Mouse (Mus musculus): Measurements from ENCODE around the gene Eepd1.

Gene Eepd1

GRCm38 (mm10) chr9:25578674-25579596 is 97.6 kb downstream of the Eepd1 start:
- no peak for DNase-seq (ENCODE audit: low read depth)

DNA sequence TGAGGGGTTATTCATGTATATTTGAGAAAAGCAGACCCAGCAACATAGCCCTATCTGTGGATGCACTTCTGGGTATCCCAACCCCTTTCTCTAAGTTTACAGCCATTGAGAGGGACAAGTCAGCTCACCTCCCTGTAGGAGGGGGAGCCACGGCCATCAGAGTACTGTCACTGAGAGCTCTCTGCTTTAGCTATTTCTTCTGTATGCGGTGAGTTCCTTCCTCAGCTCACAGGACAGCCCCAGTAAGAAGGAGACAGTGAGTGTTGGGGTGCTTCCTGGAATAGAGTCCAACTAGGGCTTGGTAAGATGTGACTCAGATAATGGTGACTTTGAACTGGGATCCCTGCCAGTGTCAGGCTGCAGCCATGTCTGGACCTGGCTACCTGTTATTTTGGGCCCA is 102.3 kb downstream of the Eepd1 start:
- no peak for DNase-seq (ENCODE audit: low read depth)

DNA sequence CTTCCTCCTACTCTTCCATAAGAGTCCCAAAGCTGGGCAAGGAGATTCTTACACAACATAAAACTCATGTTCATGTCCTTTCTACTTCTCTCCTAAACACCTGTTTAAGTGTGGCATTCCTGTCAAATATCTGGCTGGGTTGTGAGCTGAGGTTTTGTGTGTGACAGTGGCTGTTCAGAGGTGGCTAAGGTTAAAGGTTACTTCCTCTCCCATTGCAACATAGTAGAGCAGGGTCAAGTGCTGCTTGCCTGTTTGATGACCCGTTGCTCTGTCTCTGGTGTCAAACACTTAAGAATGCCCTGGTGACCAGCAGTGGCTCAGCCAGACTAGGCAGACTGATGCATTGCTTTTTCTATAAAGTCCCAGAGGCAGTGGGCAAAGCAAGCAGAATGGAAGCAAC is 104.3 kb downstream of the Eepd1 start:
- no peak for DNase-seq (ENCODE audit: low read depth)

DNA sequence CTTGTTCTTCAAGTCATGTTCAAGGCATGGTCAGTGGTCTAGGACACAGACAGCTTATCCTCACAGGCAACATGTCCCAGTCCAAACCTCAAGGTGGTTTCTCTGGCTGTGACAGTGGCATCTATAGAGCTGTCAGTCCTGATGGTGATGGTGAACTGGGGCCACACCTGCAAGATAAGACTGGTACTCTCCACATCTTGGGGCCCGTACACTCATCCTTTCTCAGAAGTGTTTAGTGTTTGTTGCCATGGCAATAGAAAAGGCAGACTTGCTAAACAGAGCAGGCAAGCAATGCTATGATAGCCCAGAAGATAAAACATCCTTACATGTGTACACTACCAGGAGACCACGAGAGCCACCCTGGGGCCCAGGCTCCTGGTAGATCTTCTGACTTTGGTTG is 107.2 kb downstream of the Eepd1 start:
- no peak for DNase-seq (ENCODE audit: low read depth)

GRCm38 (mm10) chr9:25590740-25591139 is 109.4 kb downstream of the Eepd1 start:
- DNase-seq (ENCODE audit: low read depth): peak; percentile 32

DNA sequence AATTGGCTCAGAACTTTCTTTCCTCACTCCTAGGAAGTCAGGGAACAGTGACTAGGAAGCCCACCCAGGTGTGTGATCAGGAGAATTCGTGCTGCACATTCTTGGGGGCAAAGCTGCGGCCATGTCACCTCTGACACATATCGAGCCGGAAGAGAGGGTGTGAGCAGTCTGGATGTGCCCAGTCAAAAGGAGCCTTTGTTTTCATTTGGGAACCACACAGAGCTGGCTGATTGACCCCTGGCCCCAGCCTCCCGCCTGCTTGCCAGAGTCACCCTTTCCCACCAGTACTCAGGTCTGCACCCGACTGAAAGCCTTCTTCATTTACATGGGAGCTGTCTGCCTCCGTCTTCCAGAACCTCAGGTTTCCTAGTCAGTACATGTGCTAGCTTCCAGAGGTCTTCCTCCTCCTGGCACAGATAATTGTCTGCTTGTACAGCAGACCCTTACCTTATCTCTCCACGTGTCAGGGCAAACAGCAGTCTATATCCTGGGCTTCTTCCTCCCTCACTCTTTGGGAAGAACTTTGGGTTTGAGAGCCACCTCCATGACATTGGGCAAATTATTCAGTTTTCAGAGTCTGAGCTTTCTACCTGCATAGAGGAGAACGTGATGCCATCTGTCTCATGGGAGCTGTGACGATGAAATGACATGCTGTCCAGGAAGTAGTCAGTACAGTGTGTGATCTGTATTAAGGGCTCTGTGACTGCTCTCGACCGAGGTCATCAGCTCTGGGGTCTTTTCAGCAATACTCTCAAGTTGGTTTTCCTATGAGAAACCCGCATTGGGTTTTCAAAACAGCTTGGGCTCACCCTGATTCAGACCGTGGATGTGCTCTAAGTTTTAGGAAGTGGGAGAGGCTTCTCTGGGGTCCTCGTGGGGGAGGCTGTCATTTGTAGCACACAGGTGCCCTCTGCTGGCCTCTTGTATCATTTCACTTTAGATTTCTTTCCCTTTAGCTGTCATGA is 110.3 kb downstream of the Eepd1 start:
- peak; percentile 75 for DNase-seq (ENCODE audit: low read depth)

GRCm38 (mm10) chr9:25592355-25592955 is 111.1 kb downstream of the Eepd1 start:
- DNase-seq (ENCODE audit: low read depth): peak; percentile 10

- no peak for DNase-seq (ENCODE audit: low read depth)
Observed at GRCm38 (mm10) chr9:25624744-25625143, 143.4 kb downstream of the Eepd1 start.

- no peak for DNase-seq (ENCODE audit: low read depth)
Observed at GRCm38 (mm10) chr9:25629531-25630099, 148.3 kb downstream of the Eepd1 start.

Measured in 416B (cell line).